Comparison of ENCODE assay signal across 7 mouse cellular contexts in the genomic region with DNA sequence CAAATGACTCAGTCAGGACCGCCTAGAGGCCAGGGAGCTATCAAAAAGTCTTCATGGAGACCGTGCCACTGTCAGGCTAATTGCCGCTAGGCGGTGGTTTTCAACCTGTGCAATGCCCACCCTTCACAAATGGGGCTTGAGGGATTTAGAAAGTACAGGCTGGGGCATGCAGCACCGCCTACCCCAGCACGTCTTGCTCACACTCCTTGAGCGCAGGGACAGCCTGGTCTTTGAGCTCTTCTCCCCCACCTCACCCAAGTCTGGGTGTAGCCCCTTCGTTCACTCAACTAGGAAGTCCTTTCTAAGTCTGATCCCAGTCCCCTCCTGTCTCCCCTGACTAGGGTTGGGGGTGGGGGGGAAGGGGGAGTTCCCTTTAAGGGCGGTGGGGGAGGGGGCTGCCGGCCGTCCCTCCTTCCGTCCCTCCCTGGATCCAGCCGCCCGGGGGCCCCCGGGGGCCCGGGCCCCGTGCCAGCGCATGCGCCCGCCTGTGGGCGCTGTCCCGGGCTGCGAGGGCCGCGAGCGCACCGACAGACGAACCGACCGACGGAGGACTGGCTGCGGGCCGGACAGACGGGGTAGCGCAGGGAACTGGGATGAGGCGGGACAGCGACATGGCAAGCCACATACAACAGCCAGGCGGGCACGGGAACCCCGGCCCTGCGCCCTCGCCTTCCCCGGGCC. TPM values are rescaled to one million over a fixed set of nuclear protein-coding genes. Genes with fewer than 3 reads are reported as not detected.
DNase-seq lines count a peak whose midpoint lies in the region; ATAC-seq lines count a peak whose summit lies in the region.

A gene (plus strand): TSS at position 497 of the 681 bp plus-strand sequence.

- H3K27ac ChIP-seq in embryonic facial prominence, embryonic 14.5 days (replicated peaks; ENCODE audit: low read depth, low read length) = no peak within 1 kb of the TSS

- H3K4me3 ChIP-seq in embryonic facial prominence, embryonic 14.5 days (ENCODE audit: low read depth, low read length) = peak within 1 kb of the TSS; percentile 44

- peaks cover 40% of the 10 kb centered on the region for H3K27me3 ChIP-seq in embryonic facial prominence, embryonic 14.5 days (replicated peaks; ENCODE audit: control insufficient read depth, insufficient read depth, low read length)

- H3K9ac ChIP-seq in embryonic facial prominence, embryonic 14.5 days (ENCODE audit: low read depth, low read length) = peak within 1 kb of the TSS; percentile 55

- no peaks in the 10 kb centered on the region for H3K36me3 ChIP-seq in embryonic facial prominence, embryonic 14.5 days (ENCODE audit: control insufficient read depth, insufficient read depth, low read length)

- no peak for DNase-seq in layer of hippocampus, adult 8-10 months (ENCODE audit: low spot score in 2 of 2)
- no peak for DNase-seq in layer of hippocampus, adult 9-10 months (ENCODE audit: low spot score)
- peak; percentile 57 for DNase-seq in embryonic facial prominence, embryonic 14.5 days (ENCODE audit: low spot score)
- DNase-seq in lung, postnatal 10 days = peak; percentile 22
- DNase-seq in gastrocnemius, adult 8-10 months (ENCODE audit: low spot score in 2 of 2) = no peak

- 3% methylated on average over 26 of the region's 43 CpGs for WGBS in embryonic facial prominence, embryonic 14.5 days

- H3K9me3 ChIP-seq in embryonic facial prominence, embryonic 14.5 days (ENCODE audit: control insufficient read depth, low read length) = peaks cover 20% of the 10 kb centered on the region

- peak within 1 kb of the TSS; percentile 80 for H3K4me2 ChIP-seq in embryonic facial prominence, embryonic 14.5 days (ENCODE audit: low read depth, low read length)

- peaks cover 11% of the 10 kb centered on the region for H3K4me1 ChIP-seq in embryonic facial prominence, embryonic 14.5 days (ENCODE audit: control insufficient read depth, insufficient read depth, low read length)

- peak; percentile 78 for ATAC-seq in embryonic facial prominence, embryonic 14.5 days (ENCODE audit: low read depth)
- peak; percentile 19 for ATAC-seq in inflammation-experienced regulatory T-cells, adult 6 months
- no peak for ATAC-seq in frontal cortex, adult (ENCODE audit: low TSS enrichment)

RNA-seq across cellular contexts. Expression of the gene that starts here (rescaled TPM):
- 10 to 100 TPM; 34.9 to 45.2 (median 40.4) TPM for total RNA-seq in layer of hippocampus, adult 8-10 months (2022)
- polyA plus RNA-seq in embryonic facial prominence, embryonic 14.5 days (2014; fragmentation: Nextera tagmentation; extraction: Ambion mirVana) = 5.1 and 5.6 TPM in 2 replicates
- 1 to 10 TPM; 1.5 to 7.3 (median 6.3) TPM for polyA plus RNA-seq in inflammation-experienced regulatory T-cells, adult 6 months (2017; shearing (Covaris generic))
- total RNA-seq in gastrocnemius, adult 8-10 months (2022) = 1 to 10 TPM in 3 of 4 experiments, under 1 TPM in 1; 0.82 to 3.1 (median 1.9) TPM

Comparison
In these comparisons a context has a peak if more than half of its experiments do, and no peak if none do; other contexts are left out.
1. RNA of the gene that starts here (total RNA-seq): 34.9 to 45.2 TPM in layer of hippocampus, adult 8-10 months; 0.82 to 3.1 TPM in gastrocnemius, adult 8-10 months; every median in the first group is over 4 times any median in the second.
2. DNase-seq: peak in embryonic facial prominence, embryonic 14.5 days (single experiment) and lung, postnatal 10 days (single experiment); none in layer of hippocampus, adult 8-10 months (0 of 2), layer of hippocampus, adult 9-10 months (single experiment) and gastrocnemius, adult 8-10 months (0 of 2).